Mouse (Mus musculus): Measurements from ENCODE around the gene Palld. TPM values are rescaled to one million over a fixed set of nuclear protein-coding genes. Genes with fewer than 3 reads are reported as not detected.

Gene Palld
- polyA plus RNA-seq, 1 experiment from 2014 or later = 123 TPM

DNA sequence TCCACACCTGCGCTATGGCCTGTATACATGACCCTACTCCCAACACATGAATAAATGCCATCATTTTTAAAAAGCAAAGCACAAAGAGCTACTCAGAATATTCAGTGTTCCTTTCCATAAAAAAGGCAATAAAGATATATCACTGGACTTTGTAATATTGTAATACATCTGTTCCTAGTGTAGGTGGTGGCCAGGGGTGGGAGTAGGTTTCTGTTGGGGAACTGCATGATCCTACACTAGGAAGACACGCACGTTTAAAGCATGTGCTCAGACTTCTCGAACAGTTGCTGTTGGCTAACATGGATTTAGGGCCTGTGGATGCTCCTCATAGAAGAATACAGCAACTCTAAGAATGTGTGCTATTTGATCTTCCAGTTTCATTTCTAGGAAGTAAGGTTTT, 165.0 kb downstream of the Palld start:
- Histone ChIP-seq H3K36me3 (no peaks in the 10 kb centered on the region), H3K4me2 (no peak overlapping the region), H3K4me3 (no peak overlapping the region), H3K4me1 (peaks cover 12% of the 10 kb centered on the region), H3K27ac (no peak overlapping the region), H3K27me3 (no peaks in the 10 kb centered on the region), H3K9me3 (no peaks in the 10 kb centered on the region), H3K9ac (no peak overlapping the region)
- WGBS = 65% methylated on average over 4 of the region's 4 CpGs
- no peak for ATAC-seq (ENCODE audit: insufficient number of reproducible peaks, low FRiP score, low TSS enrichment, low read depth)

DNA sequence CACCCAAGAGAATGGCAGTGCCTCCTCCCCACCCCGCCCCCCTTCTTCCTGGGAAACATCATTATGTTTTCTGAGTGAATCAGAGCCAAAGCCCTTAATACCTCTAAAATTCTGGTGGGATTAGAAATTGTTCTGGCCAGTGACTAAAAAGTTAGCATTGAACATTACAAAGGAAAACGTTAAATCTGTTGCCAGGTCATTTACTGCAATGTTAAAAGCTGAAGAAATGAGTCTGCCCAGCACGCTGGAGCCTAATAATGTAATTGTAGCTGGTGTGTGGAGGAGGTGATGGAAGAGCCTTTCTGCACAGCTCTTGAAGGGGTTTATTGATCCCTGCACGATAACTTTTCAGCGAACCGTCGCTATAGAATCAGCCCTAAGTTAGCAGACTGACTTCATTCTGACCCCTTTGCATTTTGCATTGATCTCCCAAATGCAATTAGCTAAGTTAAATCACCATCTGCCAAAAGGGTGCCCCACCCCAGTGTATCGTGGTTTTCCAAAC, 165.7 kb downstream of the Palld start:
- no peak overlapping the region for H3K4me2 ChIP-seq
- no peak overlapping the region for H3K27ac ChIP-seq
- H3K4me3 ChIP-seq = no peak overlapping the region
- no peaks in the 10 kb centered on the region for H3K36me3 ChIP-seq
- ATAC-seq (ENCODE audit: insufficient number of reproducible peaks, low FRiP score, low TSS enrichment, low read depth) = no peak
- no peak overlapping the region for H3K9ac ChIP-seq
- peaks cover 16% of the 10 kb centered on the region for H3K4me1 ChIP-seq
- H3K27me3 ChIP-seq = no peaks in the 10 kb centered on the region
- H3K9me3 ChIP-seq = no peaks in the 10 kb centered on the region
- 42% methylated on average over 8 of the region's 8 CpGs for WGBS

DNA sequence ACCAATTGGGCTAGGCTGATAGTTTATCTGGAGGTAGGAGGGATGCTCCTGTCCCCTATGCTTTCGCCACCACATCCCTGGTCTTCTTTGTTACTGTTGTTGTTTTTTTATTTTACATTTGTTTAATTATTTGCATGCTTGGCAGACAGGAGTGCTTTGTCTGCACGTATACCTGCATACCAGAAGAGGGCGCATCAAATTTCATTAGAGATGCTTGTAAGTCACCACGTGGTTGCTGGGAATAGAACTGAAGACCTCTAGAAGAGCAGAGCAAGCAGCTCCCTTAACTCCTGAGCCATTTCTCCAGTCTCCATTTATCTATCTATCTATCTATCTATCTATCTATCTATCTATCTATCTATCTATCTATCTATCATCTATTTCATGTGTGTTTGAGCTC, 166.4 kb downstream of the Palld start:
- Histone ChIP-seq H3K9me3 (no peaks in the 10 kb centered on the region), H3K4me1 (peaks cover 21% of the 10 kb centered on the region), H3K4me3 (no peak overlapping the region), H3K27ac (no peak overlapping the region), H3K9ac (no peak overlapping the region), H3K4me2 (no peak overlapping the region), H3K27me3 (no peaks in the 10 kb centered on the region), H3K36me3 (no peaks in the 10 kb centered on the region)
- 51% methylated on average over 4 of the region's 4 CpGs for WGBS
- ATAC-seq (ENCODE audit: insufficient number of reproducible peaks, low FRiP score, low TSS enrichment, low read depth) = no peak

DNA sequence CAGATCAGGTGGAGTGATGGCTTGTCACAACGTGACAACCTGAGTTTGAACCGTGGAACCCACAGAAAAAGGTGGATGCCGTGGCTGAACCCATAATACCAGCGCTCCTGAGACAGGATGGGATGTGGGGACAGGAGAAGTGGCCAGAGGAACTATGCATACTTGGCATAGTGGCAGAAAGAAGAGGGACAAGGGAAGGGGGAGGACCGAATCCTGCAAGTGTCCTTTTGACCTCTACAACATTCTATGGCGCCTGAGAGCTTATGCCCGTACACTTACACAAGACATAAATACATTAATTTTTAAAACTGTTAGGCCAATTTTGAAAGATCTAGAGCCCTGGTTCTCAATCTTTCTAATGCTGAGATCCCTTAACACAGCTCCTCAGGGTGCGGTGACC, 168.3 kb downstream of the Palld start:
- no peak overlapping the region for H3K4me3 ChIP-seq

DNA sequence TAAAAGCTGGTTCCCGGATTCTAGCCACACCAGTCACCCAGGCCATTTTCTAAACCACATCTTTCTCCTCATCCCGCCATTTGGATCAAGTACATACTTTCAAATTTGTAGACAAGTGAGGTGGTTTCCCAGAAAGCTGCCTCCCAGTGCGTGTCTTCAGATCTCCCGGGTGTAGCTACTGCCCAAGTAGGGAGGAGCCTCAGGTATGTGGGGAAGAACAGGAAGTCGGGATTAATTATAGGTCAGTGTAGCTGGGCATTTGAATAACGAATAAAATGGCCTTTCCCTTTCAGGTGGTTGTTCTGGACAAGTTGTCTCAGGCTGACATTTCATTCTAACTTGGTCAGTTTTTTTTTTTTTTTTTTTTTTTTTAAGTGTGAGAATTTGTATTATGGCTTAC, 170.3 kb downstream of the Palld start:
- Histone ChIP-seq H3K9me3 (no peaks in the 10 kb centered on the region), H3K4me1 (peaks cover 28% of the 10 kb centered on the region), H3K4me3 (no peak overlapping the region), H3K9ac (no peak overlapping the region), H3K27me3 (no peaks in the 10 kb centered on the region), H3K27ac (0 out of 2 replicates have a peak overlapping the region, but pooled peaks have one; percentile 62), H3K4me2 (no peak overlapping the region), H3K36me3 (no peaks in the 10 kb centered on the region)
- no peak for ATAC-seq (ENCODE audit: insufficient number of reproducible peaks, low FRiP score, low TSS enrichment, low read depth)
- WGBS = 45% methylated on average over 6 of the region's 6 CpGs

More for the DNA sequence above, 168.3 kb downstream of the Palld start:
- Histone ChIP-seq H3K4me1 (peaks cover 26% of the 10 kb centered on the region), H3K36me3 (no peaks in the 10 kb centered on the region), H3K4me2 (no peak overlapping the region), H3K9me3 (no peaks in the 10 kb centered on the region), H3K27ac (no peak overlapping the region), H3K27me3 (no peaks in the 10 kb centered on the region), H3K9ac (no peak overlapping the region)
- WGBS = 88% methylated on average over 8 of the region's 8 CpGs
- ATAC-seq (ENCODE audit: insufficient number of reproducible peaks, low FRiP score, low TSS enrichment, low read depth) = no peak

DNA sequence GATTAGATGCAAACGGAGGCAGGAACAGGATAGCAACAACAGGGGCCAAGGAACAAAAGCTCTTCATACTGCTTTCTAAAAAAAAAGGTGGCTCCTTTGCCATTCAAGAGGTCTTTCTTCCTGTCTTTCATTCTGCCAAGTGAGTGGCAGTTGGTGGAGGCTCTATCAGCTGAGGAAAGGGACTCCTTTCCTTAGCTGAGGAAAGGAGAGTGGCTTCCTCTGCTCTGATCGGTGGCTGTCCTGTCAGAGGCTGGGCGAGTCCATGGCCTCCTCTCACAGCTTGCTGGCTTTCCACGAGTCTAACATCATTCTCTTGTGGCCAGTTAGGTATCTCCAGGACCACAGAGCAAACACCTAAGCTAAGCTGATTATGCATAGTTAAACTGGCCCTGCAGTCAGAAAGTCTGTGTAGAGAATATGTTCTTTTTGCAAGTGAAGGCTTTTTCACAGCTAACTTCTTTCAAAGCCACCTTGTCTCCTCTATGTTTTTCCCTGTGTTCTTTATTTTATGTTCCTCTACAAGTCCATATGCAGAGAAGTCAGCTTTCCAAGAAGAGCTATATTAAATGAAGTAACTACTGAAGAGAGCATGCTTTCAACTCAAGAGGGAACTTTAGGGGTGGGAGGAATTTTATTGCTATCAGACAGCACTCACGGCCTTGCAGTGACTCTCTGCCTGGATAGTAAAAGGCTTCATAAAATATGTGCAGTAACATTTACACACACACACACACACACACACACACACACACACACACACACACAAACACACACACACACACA, 171.0 kb downstream of the Palld start:
- WGBS = 54% methylated on average over 5 of the region's 5 CpGs

DNA sequence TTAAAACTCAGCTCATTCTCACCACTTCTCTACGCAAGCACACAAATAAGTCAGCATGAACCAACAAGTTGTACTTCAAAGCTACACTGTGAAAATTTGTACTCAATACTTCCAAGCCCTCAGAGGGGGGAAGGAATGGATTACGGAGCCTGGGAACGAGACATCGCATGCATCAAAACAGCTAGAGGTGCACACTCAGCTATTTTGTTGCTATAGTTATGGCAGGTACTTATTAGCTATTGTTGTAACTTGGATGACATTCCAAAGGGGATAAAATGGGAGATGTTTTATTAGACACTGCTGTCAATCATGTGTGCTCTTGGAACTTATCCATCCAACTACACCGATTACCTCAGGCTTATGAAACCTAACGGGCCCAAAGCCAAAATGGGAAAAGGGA, 171.8 kb downstream of the Palld start:
- no peaks in the 10 kb centered on the region for H3K36me3 ChIP-seq
- 59% methylated on average over 6 of the region's 6 CpGs for WGBS
- no peak overlapping the region for H3K4me2 ChIP-seq
- H3K27me3 ChIP-seq = no peaks in the 10 kb centered on the region
- no peak overlapping the region for H3K9ac ChIP-seq
- H3K4me1 ChIP-seq = peaks cover 20% of the 10 kb centered on the region
- ATAC-seq (ENCODE audit: insufficient number of reproducible peaks, low FRiP score, low TSS enrichment, low read depth) = peak; percentile 64; the same call in 1 of the 2 replicates
- H3K27ac ChIP-seq = no peak overlapping the region
- no peaks in the 10 kb centered on the region for H3K9me3 ChIP-seq
- no peak overlapping the region for H3K4me3 ChIP-seq

More for the DNA sequence above, 171.0 kb downstream of the Palld start:
- Histone ChIP-seq H3K9me3 (no peaks in the 10 kb centered on the region), H3K4me1 (peaks cover 22% of the 10 kb centered on the region), H3K9ac (no peak overlapping the region), H3K4me2 (no peak overlapping the region), H3K27ac (peak overlapping the region; percentile 62), H3K4me3 (no peak overlapping the region), H3K36me3 (no peaks in the 10 kb centered on the region), H3K27me3 (no peaks in the 10 kb centered on the region)
- ATAC-seq (ENCODE audit: insufficient number of reproducible peaks, low FRiP score, low TSS enrichment, low read depth) = no peak

DNA sequence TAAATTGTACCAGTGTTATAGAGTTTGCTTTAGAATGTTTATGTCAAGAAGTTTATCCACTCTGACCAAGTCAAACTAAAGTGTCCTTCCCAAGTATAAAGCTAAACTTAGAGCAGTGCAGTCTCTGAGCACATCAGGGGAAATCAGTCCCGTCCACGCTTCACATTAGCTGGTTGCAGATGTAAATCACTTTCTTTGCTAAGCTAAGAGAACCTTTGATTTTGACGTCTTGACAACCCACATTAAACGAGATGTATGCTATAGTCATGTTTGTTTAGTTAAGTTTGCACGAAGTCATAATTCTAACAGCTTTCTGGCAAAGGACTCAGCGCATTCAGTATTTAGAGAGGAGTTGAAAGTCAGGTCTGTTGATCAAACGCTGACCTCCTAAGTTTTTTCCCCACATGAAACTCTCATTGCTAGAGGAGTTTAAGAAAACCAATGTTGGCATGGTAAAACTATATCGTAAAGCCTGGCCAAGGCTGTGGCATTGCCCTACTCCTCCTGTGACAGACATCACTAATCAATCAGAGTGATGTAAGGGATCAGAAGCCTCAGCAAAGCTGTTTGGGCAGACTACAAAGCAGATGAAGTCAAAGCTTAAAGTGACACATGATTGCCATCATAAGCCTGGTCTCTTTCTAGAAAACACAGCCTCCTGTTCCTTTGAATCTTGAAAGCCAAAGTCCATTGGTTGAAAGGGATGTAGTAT, 177.0 kb downstream of the Palld start:
- Histone ChIP-seq H3K4me3 (no peak overlapping the region), H3K36me3 (no peaks in the 10 kb centered on the region), H3K27me3 (0 out of 2 replicates have a peak, but pooled peaks cover 3% of the 10 kb centered on the region), H3K9me3 (no peaks in the 10 kb centered on the region), H3K9ac (no peak overlapping the region), H3K4me1 (peaks cover 7% of the 10 kb centered on the region; the same call in 1 of the 2 replicates), H3K4me2 (no peak overlapping the region), H3K27ac (no peak overlapping the region)
- ATAC-seq (ENCODE audit: insufficient number of reproducible peaks, low FRiP score, low TSS enrichment, low read depth) = no peak
- 58% methylated on average over 8 of the region's 8 CpGs for WGBS

DNA sequence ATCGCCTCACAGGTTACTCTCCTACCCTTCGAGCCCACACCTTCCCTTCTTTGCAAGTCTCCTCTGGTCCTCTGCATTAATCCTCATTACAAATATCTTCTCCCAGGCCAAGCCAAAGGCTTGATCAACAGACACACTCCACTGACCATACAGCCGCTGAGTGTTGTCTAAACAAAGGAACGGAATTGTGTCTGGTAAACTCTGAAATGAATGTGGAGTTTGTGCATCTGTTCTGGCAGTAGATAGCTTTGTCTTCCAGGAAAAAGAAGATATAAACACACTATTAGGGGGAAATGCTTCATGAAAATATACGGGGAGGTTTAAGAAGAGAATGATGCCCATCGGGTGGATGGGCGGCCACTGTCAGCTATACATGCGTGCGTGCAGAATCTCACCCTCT, 180.3 kb downstream of the Palld start:
- Histone ChIP-seq H3K27me3 (0 out of 2 replicates have a peak, but pooled peaks cover 3% of the 10 kb centered on the region), H3K9me3 (no peaks in the 10 kb centered on the region), H3K4me3 (no peak overlapping the region), H3K9ac (no peak overlapping the region), H3K4me1 (no peaks in the 10 kb centered on the region), H3K27ac (no peak overlapping the region), H3K36me3 (peaks cover 9% of the 10 kb centered on the region; the same call in 1 of the 2 replicates), H3K4me2 (no peak overlapping the region)
- no peak for ATAC-seq (ENCODE audit: insufficient number of reproducible peaks, low FRiP score, low TSS enrichment, low read depth)
- 90% methylated on average over 9 of the region's 9 CpGs for WGBS

DNA sequence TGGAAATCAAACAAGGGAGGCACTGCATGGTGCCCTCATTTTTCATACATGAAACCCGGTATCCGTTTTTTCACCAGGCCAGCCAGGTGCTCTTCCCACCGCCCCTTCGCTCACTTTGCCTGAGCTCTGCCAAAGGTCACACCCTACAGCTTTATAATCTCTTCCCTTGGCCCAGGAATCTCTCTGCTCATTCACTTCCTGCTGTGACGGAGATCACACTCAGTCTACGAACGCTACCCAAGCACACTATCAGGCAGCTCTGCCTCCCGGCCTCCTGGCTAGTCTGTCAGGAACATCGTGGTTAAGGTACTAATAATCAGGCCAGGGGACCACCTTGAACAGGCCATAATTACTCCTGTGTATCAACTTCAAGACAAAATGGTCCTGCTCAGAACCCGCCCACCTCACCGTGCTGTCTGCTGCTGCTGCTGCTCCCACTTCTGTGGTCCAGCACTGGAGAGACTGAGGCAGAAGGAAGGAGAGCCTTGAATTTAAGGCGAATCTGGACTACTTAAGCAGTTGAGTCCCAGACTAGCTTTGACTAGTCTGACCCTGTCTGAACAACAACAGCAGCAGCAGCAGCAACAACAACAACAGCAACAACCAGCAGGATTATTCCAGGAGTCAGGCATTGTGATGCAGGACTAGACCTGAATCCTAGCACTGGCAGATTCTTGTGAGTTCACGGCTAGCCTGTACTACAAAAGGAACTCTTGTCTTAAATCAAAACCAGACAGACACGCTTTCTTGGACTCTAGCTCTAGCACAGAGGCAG, 187.0 kb downstream of the Palld start:
- Histone ChIP-seq H3K27ac (no peak overlapping the region), H3K4me2 (no peak overlapping the region), H3K36me3 (peaks cover 17% of the 10 kb centered on the region; the same call in 1 of the 2 replicates), H3K9me3 (no peaks in the 10 kb centered on the region), H3K4me1 (no peaks in the 10 kb centered on the region), H3K9ac (no peak overlapping the region), H3K4me3 (no peak overlapping the region), H3K27me3 (no peaks in the 10 kb centered on the region)
- no peak for ATAC-seq (ENCODE audit: insufficient number of reproducible peaks, low FRiP score, low TSS enrichment, low read depth)
- 58% methylated on average over 14 of the region's 14 CpGs for WGBS

DNA sequence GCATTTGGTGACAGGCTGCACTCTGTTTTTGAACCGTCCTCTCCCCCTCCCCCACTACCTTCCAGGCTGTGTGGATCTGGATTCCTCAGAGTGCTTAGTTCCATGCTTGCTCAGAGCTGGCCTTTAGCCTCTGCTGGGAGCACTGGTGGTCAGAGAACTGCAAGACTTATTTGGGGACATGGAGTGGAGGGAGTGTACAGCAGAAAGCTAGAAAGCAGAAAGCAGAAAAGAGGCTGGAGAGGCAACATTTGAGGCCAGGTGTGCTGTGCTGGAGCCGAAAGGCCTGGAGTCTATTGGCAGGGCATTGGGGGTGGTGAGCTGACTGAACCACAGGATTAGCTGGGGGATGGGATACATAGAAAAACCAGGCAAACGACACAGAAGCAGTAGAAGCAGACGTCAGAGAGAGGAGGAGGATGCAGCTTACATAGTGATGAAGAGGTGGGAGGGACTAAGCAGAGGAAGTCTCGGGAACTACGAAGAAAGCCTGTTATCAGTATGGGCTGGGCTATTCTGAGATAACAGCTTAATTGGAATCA, 188.1 kb downstream of the Palld start:
- WGBS = 33% methylated on average over 6 of the region's 6 CpGs
- no peak overlapping the region for H3K27ac ChIP-seq

More for the DNA sequence above, 188.1 kb downstream of the Palld start:
- no peak overlapping the region for H3K4me2 ChIP-seq
- H3K4me3 ChIP-seq = no peak overlapping the region
- no peak for ATAC-seq (ENCODE audit: insufficient number of reproducible peaks, low FRiP score, low TSS enrichment, low read depth)
- H3K27me3 ChIP-seq = no peaks in the 10 kb centered on the region
- H3K9me3 ChIP-seq = no peaks in the 10 kb centered on the region
- no peak overlapping the region for H3K9ac ChIP-seq
- H3K36me3 ChIP-seq = peaks cover 13% of the 10 kb centered on the region; the same call in 1 of the 2 replicates
- H3K4me1 ChIP-seq = no peaks in the 10 kb centered on the region

Data from limb, embryonic 15.5 days (tissue).